Mouse (Mus musculus) MEL (cell line): ENCODE data around the gene Dpt.

Source experiments
- MAFK ChIP-seq: IDR thresholded peaks from 2 replicates; pipeline ENCODE4 v1.6.1; 2011; ENCODE audit warnings: low read depth, mild to moderate bottlenecking, low read length, improper control_type of control experiment, borderline replicate concordance
- TCF12 ChIP-seq: IDR thresholded peaks from 2 replicates; pipeline ENCODE4 v1.6.1; 2014; ENCODE audit warnings: low read depth, mild to moderate bottlenecking, inconsistent platforms, low read length, improper control_type of control experiment, moderate library complexity

DNA sequence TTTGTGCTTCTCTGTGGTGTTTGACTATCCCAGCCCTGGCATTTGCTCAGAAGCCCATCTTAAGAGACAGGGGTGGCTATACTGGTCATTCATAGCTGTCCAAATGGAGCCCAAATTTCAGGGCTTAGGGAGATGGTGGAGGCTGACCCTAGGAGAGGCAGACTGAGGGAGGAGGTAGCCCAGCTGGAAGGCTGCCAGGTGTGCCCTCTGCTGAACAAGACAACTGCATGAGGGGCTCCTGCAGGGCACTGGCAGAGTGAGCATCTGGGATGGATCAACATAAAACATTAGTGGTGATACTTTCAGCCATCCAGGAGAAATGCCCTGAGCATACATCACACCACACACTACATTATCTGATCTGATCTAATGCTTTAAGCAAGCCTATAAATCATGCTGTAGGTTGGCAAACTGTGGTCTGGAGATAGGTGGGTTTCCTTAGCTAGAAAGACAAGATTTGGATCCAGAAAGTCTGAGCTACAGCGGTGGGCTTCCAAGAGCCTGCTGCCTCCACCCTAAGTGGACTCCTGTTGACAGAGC lies 1.4 kb downstream of the Dpt start:
- no peak for TF ChIP-seq TCF12
- no peak for TF ChIP-seq MAFK
